Mouse (Mus musculus): ENCODE data around the gene Cep112. TPM values are rescaled to one million over a fixed set of nuclear protein-coding genes. Genes with fewer than 3 reads are reported as not detected.

Gene Cep112
- total and polyA plus RNA-seq, 2 experiments from 2014 or later: 8.6 to 17.2 TPM

- Histone ChIP-seq H3K27me3 (ENCODE audit: insufficient read depth, low read length) (no peaks in the 10 kb centered on the region), H3K9me3 (ENCODE audit: low read length) (no peaks in the 10 kb centered on the region), H3K4me3 (ENCODE audit: low read depth, low read length) (no peak overlapping the region), H3K27ac (ENCODE audit: low read depth, low read length) (no peak overlapping the region), H3K9ac (no peak overlapping the region), H3K4me1 (ENCODE audit: insufficient read depth) (no peaks in the 10 kb centered on the region), H3K4me2 (ENCODE audit: low read depth) (no peak overlapping the region), H3K36me3 (ENCODE audit: insufficient read depth) (no peaks in the 10 kb centered on the region)
- no peak for TF ChIP-seq CTCF (IDR thresholded peaks at IDR 0.05; ENCODE audit: low read depth)
- ATAC-seq: no peak
- no peak for DNase-seq
- WGBS: 93% methylated on average over 1 of the region's 1 CpGs
Measured at GRCm38 (mm10) chr11:108385666-108386024, 39.3 kb upstream of the Cep112 start.

GRCm38 (mm10) chr11:108395061-108395460, 29.9 kb upstream of the Cep112 start:
- Histone ChIP-seq H3K27ac (ENCODE audit: low read depth, low read length) (no peak overlapping the region), H3K36me3 (ENCODE audit: insufficient read depth) (no peaks in the 10 kb centered on the region), H3K4me1 (ENCODE audit: insufficient read depth) (no peaks in the 10 kb centered on the region), H3K27me3 (ENCODE audit: insufficient read depth, low read length) (no peaks in the 10 kb centered on the region), H3K4me3 (ENCODE audit: low read depth, low read length) (no peak overlapping the region), H3K9ac (no peak overlapping the region), H3K4me2 (ENCODE audit: low read depth) (no peak overlapping the region), H3K9me3 (ENCODE audit: low read length) (no peaks in the 10 kb centered on the region)
- ATAC-seq (no peak), DNase-seq (no peak)
- WGBS: 95% methylated on average over 9 of the region's 9 CpGs
- no peak for TF ChIP-seq CTCF (IDR thresholded peaks at IDR 0.05; ENCODE audit: low read depth)

GRCm38 (mm10) chr11:108396076-108396829, 28.7 kb upstream of the Cep112 start:
- Histone ChIP-seq H3K4me1 (ENCODE audit: insufficient read depth) (no peaks in the 10 kb centered on the region), H3K4me2 (ENCODE audit: low read depth) (no peak overlapping the region), H3K9ac (no peak overlapping the region), H3K27ac (ENCODE audit: low read depth, low read length) (no peak overlapping the region), H3K4me3 (ENCODE audit: low read depth, low read length) (no peak overlapping the region), H3K36me3 (ENCODE audit: insufficient read depth) (no peaks in the 10 kb centered on the region), H3K9me3 (ENCODE audit: low read length) (no peaks in the 10 kb centered on the region), H3K27me3 (ENCODE audit: insufficient read depth, low read length) (no peaks in the 10 kb centered on the region)
- ATAC-seq: no peak
- DNase-seq: no peak
- no peak for TF ChIP-seq CTCF (IDR thresholded peaks at IDR 0.05; ENCODE audit: low read depth)
- 88% methylated on average over 7 of the region's 7 CpGs for WGBS

GRCm38 (mm10) chr11:108409876-108410644, 14.9 kb upstream of the Cep112 start:
- no peaks in the 10 kb centered on the region for H3K27me3 ChIP-seq (ENCODE audit: insufficient read depth, low read length)
- DNase-seq (peak; percentile 39), ATAC-seq (peak; percentile 74)
- no peaks in the 10 kb centered on the region for H3K4me1 ChIP-seq (ENCODE audit: insufficient read depth)
- WGBS: 29% methylated on average over 7 of the region's 9 CpGs
- no peak overlapping the region for H3K4me3 ChIP-seq (ENCODE audit: low read depth, low read length)
- TF ChIP-seq CTCF (IDR thresholded peaks at IDR 0.05; ENCODE audit: low read depth): no peak
- no peaks in the 10 kb centered on the region for H3K9me3 ChIP-seq (ENCODE audit: low read length)
- no peaks in the 10 kb centered on the region for H3K36me3 ChIP-seq (ENCODE audit: insufficient read depth)
- H3K27ac ChIP-seq (ENCODE audit: low read depth, low read length): no peak overlapping the region
- H3K4me2 ChIP-seq (ENCODE audit: low read depth): no peak overlapping the region
- H3K9ac ChIP-seq: no peak overlapping the region

GRCm38 (mm10) chr11:108416360-108416759, 8.6 kb upstream of the Cep112 start:
- no peaks in the 10 kb centered on the region for H3K9me3 ChIP-seq (ENCODE audit: low read length)
- no peaks in the 10 kb centered on the region for H3K27me3 ChIP-seq (ENCODE audit: insufficient read depth, low read length)
- H3K4me2 ChIP-seq (ENCODE audit: low read depth): no peak overlapping the region
- whole genome bisulfite sequencing: 91% methylated on average over 1 of the region's 1 CpGs
- DNase-seq (no peak), ATAC-seq (no peak)
- no peaks in the 10 kb centered on the region for H3K4me1 ChIP-seq (ENCODE audit: insufficient read depth)
- no peak overlapping the region for H3K9ac ChIP-seq
- no peak overlapping the region for H3K4me3 ChIP-seq (ENCODE audit: low read depth, low read length)
- no peaks in the 10 kb centered on the region for H3K36me3 ChIP-seq (ENCODE audit: insufficient read depth)
- TF ChIP-seq CTCF (IDR thresholded peaks at IDR 0.05; ENCODE audit: low read depth): no peak
- no peak overlapping the region for H3K27ac ChIP-seq (ENCODE audit: low read depth, low read length)

- peak; percentile 60 for ATAC-seq
Measured at GRCm38 (mm10) chr11:108418540-108418939, 6.5 kb upstream of the Cep112 start.

GRCm38 (mm10) chr11:108419242-108419641, 5.8 kb upstream of the Cep112 start:
- Histone ChIP-seq H3K4me1 (ENCODE audit: insufficient read depth) (peaks cover 10% of the 10 kb centered on the region; the same call in 1 of the 2 replicates), H3K4me2 (ENCODE audit: low read depth) (no peak overlapping the region), H3K9ac (no peak overlapping the region), H3K27ac (ENCODE audit: low read depth, low read length) (no peak overlapping the region), H3K36me3 (ENCODE audit: insufficient read depth) (no peaks in the 10 kb centered on the region), H3K4me3 (ENCODE audit: low read depth, low read length) (no peak overlapping the region), H3K27me3 (ENCODE audit: insufficient read depth, low read length) (no peaks in the 10 kb centered on the region), H3K9me3 (ENCODE audit: low read length) (no peaks in the 10 kb centered on the region)
- 92% methylated on average over 6 of the region's 6 CpGs for WGBS
- ATAC-seq (no peak), DNase-seq (no peak)
- no peak for TF ChIP-seq CTCF (IDR thresholded peaks at IDR 0.05; ENCODE audit: low read depth)

More at GRCm38 (mm10) chr11:108418540-108418939, 6.5 kb upstream of the Cep112 start:
- Histone ChIP-seq H3K4me1 (ENCODE audit: insufficient read depth) (peaks cover 5% of the 10 kb centered on the region; the same call in 1 of the 2 replicates), H3K27me3 (ENCODE audit: insufficient read depth, low read length) (no peaks in the 10 kb centered on the region), H3K27ac (ENCODE audit: low read depth, low read length) (no peak overlapping the region), H3K9ac (no peak overlapping the region), H3K4me2 (ENCODE audit: low read depth) (no peak overlapping the region), H3K36me3 (ENCODE audit: insufficient read depth) (no peaks in the 10 kb centered on the region), H3K9me3 (ENCODE audit: low read length) (no peaks in the 10 kb centered on the region), H3K4me3 (ENCODE audit: low read depth, low read length) (no peak overlapping the region)
- TF ChIP-seq CTCF (IDR thresholded peaks at IDR 0.05; ENCODE audit: low read depth): peak; percentile 82
- DNase-seq: peak; percentile 84
- 13% methylated on average over 1 of the region's 1 CpGs for WGBS

Measured in forebrain, postnatal 0 days (tissue).